Mouse (Mus musculus): ENCODE results near the gene Ginm1. TPM values are rescaled to one million over a fixed set of nuclear protein-coding genes. Genes with fewer than 3 reads are reported as not detected.

Ginm1 gene
- polyA plus RNA-seq, 1 experiment from 2014 or later = 103 TPM

DNA sequence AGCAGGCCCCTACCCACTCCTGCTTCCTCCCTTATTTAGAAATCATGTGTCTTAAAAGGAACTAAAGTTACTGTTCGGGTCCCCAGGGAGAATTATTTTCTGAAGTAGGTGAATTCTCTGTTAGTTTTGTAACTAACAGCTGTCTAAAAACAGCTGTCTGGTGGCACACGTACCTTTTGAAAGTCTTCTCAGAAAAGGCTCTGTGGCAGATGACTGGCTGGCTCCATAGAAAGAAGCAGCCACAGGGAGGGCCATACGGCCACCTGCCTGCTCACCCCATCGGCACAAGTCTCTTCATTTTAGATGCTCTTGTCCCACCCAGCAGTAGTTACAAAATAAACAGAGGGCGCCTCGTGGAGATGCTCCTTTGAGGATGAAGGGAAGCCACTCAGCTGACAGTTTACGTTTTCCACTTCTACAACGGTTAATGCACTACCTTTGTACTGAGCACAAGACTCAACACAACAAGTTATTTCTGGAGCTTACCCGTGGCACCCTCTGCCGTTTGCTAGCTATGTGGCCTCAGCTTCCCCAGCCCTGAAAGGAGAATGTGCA lies 42.1 kb upstream of the Ginm1 start:
- H3K27ac ChIP-seq (ENCODE audit: low read length) = no peak overlapping the region
- no peak overlapping the region for H3K4me2 ChIP-seq (ENCODE audit: low read depth, low read length)
- H3K36me3 ChIP-seq (ENCODE audit: control insufficient read depth, insufficient read depth, low read length) = no peaks in the 10 kb centered on the region
- 48% methylated on average over 10 of the region's 10 CpGs for WGBS
- no peak for ATAC-seq (ENCODE audit: low read depth)
- H3K4me1 ChIP-seq (replicated peaks; ENCODE audit: control insufficient read depth, insufficient read depth, low read length) = peaks cover 8% of the 10 kb centered on the region
- no peak overlapping the region for H3K4me3 ChIP-seq (ENCODE audit: low read length)
- H3K9ac ChIP-seq (ENCODE audit: low read length) = no peak overlapping the region
- no peaks in the 10 kb centered on the region for H3K9me3 ChIP-seq (ENCODE audit: control insufficient read depth, low read length)
- no peaks in the 10 kb centered on the region for H3K27me3 ChIP-seq (ENCODE audit: control insufficient read depth, insufficient read depth, low read depth, low read length)

DNA sequence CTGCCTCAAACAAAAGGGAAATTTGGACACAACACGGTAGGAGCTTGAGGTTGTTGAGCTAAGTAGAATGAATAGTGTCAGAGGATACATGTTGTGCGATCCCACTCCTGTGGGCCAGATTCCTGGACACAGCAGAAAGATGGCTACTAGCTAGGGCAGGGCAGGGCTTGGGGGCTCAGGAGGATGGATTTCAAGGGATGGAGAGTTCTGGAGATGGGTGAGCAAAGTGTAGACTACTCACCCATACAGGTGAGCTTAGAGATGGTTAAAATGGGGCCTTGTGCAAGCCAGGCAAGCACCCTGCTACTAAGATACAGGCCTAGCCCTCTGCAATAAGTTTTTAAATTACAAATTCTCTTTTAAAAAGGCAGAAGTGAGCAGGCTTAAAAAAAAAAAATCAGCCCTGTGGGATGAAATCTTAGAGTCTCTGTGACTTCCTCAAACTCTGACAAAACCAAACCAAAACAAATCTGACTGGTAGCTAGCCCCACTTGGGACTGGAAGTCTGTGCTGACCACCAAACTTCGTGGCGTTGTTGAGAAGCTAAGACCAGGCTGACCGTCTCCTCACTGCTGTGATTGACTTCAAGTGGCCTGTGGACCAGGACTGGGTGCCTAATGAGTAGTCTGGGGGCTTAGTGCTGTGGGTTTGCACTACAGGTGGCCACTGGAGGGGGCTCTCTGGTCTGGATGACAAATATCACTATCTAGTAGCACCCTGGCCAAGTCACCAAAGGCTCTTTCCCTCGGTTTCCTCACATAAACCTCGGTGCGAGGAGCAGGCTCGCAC lies 40.9 kb upstream of the Ginm1 start:
- Histone ChIP-seq H3K4me3 (ENCODE audit: low read length) (no peak overlapping the region), H3K9me3 (ENCODE audit: control insufficient read depth, low read length) (no peaks in the 10 kb centered on the region), H3K27ac (ENCODE audit: low read length) (no peak overlapping the region), H3K9ac (ENCODE audit: low read length) (no peak overlapping the region), H3K4me1 (replicated peaks; ENCODE audit: control insufficient read depth, insufficient read depth, low read length) (peaks cover 8% of the 10 kb centered on the region), H3K4me2 (ENCODE audit: low read depth, low read length) (no peak overlapping the region), H3K27me3 (ENCODE audit: control insufficient read depth, insufficient read depth, low read depth, low read length) (no peaks in the 10 kb centered on the region), H3K36me3 (ENCODE audit: control insufficient read depth, insufficient read depth, low read length) (no peaks in the 10 kb centered on the region)
- 80% methylated on average over 9 of the region's 9 CpGs for WGBS
- ATAC-seq (ENCODE audit: low read depth) = no peak

DNA sequence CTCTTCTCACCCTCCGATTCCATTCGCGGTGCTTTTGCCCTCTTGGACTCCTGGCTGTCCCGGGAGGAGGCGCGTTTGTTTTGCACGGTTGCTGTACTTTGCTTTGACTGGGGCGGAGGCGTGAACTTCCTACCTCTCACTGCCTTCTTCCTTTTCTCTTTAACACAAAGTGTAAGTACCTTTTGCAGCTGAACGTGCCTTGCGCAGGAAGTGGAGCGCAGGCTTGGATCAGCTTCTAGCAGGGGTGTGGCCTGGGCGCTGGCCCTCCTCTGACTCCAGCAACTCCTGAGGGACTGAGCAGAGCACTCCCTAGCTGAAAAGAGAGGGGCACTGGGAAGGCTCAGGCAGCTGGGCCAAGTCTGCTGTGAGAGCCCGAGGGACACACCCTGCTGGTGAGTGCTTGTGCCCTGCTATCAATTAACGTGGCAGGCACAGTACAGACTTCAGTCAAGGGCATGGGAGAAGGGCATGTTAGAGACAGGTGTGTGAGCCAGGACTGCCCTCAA lies 39.6 kb upstream of the Ginm1 start, which contains the start of gene Zc3h12d:
TSS of gene Zc3h12d (plus strand) at position 300 of the 506 bp plus-strand sequence.
- peak within 1 kb of the TSS; percentile 43 for H3K4me3 ChIP-seq (ENCODE audit: low read length)
- peak within 1 kb of the TSS; percentile 60 for H3K4me2 ChIP-seq (ENCODE audit: low read depth, low read length)
- ATAC-seq (ENCODE audit: low read depth) = peak; percentile 92
- H3K9me3 ChIP-seq (ENCODE audit: control insufficient read depth, low read length) = no peaks in the 10 kb centered on the region
- peaks cover 8% of the 10 kb centered on the region for H3K4me1 ChIP-seq (replicated peaks; ENCODE audit: control insufficient read depth, insufficient read depth, low read length)
- H3K27me3 ChIP-seq (ENCODE audit: control insufficient read depth, insufficient read depth, low read depth, low read length) = no peaks in the 10 kb centered on the region
- 5% methylated on average over 15 of the region's 15 CpGs for WGBS
- H3K36me3 ChIP-seq (ENCODE audit: control insufficient read depth, insufficient read depth, low read length) = no peaks in the 10 kb centered on the region
- no peak within 1 kb of the TSS; the same call in 1 of the 2 replicates for H3K27ac ChIP-seq (ENCODE audit: low read length)
- peak within 1 kb of the TSS; percentile 51 for H3K9ac ChIP-seq (ENCODE audit: low read length)

DNA sequence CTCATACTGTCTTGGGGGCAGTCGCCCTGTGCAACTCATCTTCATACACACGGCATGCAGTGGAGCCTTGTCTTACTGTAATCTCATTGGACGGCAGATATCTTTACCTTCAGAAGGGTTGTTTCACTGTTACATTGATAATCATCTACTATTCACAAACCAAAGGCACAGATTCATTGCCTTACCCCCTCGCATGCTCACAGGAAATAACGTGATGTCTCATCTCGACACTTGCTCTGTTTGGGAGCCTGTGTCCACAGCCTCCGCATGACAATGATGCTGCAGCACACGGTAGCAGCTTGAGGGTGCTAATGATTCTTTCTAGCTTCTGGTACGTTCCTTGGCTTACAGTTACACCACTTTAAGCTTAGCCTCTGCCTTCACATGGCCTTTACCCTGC lies 33.5 kb upstream of the Ginm1 start:
- Histone ChIP-seq H3K9ac (ENCODE audit: low read length) (no peak overlapping the region), H3K27ac (ENCODE audit: low read length) (no peak overlapping the region), H3K27me3 (ENCODE audit: control insufficient read depth, insufficient read depth, low read depth, low read length) (no peaks in the 10 kb centered on the region), H3K9me3 (ENCODE audit: control insufficient read depth, low read length) (no peaks in the 10 kb centered on the region), H3K4me2 (ENCODE audit: low read depth, low read length) (no peak overlapping the region), H3K4me1 (replicated peaks; ENCODE audit: control insufficient read depth, insufficient read depth, low read length) (no peaks in the 10 kb centered on the region), H3K4me3 (ENCODE audit: low read length) (no peak overlapping the region), H3K36me3 (ENCODE audit: control insufficient read depth, insufficient read depth, low read length) (peaks cover 4% of the 10 kb centered on the region)
- 90% methylated on average over 9 of the region's 9 CpGs for WGBS
- ATAC-seq (ENCODE audit: low read depth) = no peak

DNA sequence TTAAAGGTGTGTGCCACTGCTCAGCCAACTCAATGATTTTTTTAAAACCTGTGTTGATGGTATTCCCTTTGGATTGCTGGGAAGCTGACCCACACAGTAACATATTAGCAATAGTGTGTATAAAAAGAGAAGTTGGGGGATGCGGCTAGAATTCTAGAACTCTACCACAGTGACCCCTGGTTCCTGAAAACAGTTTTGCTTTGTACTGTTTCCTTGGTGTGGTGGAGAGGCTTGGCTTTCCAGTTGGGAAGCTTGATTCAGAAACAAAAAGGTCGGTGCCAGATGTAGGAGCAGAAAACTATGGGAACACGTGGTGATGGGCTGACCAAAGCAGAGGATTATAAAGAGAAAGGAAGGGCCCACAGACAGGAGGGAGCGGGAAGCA lies 32.6 kb upstream of the Ginm1 start:
- no peak overlapping the region for H3K4me3 ChIP-seq (ENCODE audit: low read length)
- H3K36me3 ChIP-seq (ENCODE audit: control insufficient read depth, insufficient read depth, low read length) = peaks cover 7% of the 10 kb centered on the region
- no peaks in the 10 kb centered on the region for H3K27me3 ChIP-seq (ENCODE audit: control insufficient read depth, insufficient read depth, low read depth, low read length)
- no peak overlapping the region for H3K4me2 ChIP-seq (ENCODE audit: low read depth, low read length)
- H3K27ac ChIP-seq (ENCODE audit: low read length) = no peak overlapping the region
- no peaks in the 10 kb centered on the region for H3K9me3 ChIP-seq (ENCODE audit: control insufficient read depth, low read length)
- no peaks in the 10 kb centered on the region for H3K4me1 ChIP-seq (replicated peaks; ENCODE audit: control insufficient read depth, insufficient read depth, low read length)
- ATAC-seq (ENCODE audit: low read depth) = no peak
- H3K9ac ChIP-seq (ENCODE audit: low read length) = no peak overlapping the region
- 93% methylated on average over 4 of the region's 4 CpGs for WGBS

DNA sequence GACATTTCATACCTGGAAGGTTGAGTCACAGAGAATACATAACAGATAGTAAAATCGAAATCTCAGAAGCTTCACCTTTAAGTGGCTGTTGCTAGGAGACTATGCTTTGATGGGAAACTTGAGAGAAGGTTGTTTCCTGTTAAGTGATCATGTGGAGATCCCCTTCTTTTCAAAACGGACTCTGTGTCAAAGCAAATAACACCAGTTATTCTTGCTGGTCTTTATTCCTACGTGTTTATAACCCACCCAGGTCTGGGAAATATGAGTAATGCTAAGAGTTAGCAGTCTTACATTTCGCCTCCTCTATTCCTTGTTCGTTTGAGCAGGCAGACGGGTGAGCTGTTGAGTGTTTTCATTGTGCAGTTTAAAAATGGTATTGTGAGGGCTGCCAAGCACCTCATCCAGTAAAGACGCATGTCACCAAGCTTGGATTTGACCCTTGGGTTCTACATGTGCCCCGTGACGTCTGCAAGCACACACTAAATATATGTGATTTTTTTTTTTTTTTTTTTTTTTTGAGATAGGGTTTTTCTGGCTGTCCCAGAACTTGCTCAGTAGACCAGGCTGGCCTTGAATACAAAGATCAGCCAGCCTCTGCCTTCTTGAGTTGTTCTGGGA lies 32.1 kb upstream of the Ginm1 start:
- Histone ChIP-seq H3K4me3 (ENCODE audit: low read length) (no peak overlapping the region), H3K4me2 (ENCODE audit: low read depth, low read length) (no peak overlapping the region), H3K9ac (ENCODE audit: low read length) (no peak overlapping the region), H3K4me1 (replicated peaks; ENCODE audit: control insufficient read depth, insufficient read depth, low read length) (no peaks in the 10 kb centered on the region), H3K27ac (ENCODE audit: low read length) (no peak overlapping the region), H3K27me3 (ENCODE audit: control insufficient read depth, insufficient read depth, low read depth, low read length) (no peaks in the 10 kb centered on the region), H3K9me3 (ENCODE audit: control insufficient read depth, low read length) (no peaks in the 10 kb centered on the region), H3K36me3 (ENCODE audit: control insufficient read depth, insufficient read depth, low read length) (peaks cover 7% of the 10 kb centered on the region)
- WGBS = 64% methylated on average over 9 of the region's 9 CpGs
- no peak for ATAC-seq (ENCODE audit: low read depth)

DNA sequence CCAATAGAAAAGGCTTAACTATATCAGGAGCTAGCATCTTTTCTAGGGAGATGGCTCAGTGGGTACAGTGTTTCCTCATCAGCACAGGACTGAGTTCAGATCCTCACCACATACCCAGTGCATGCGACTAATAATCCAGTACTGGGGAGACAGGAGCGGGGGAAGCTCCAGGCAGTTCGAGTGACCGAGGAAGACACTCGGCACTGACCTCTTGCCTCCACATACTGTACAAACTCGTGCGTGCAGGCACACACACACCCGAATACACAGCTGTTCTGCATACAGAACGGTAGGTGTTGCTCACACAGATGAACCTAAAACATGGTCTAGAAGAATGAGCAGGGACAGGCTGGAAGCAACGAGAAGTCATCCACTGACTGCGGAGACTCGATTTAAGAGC lies 29.4 kb upstream of the Ginm1 start:
- no peak for ATAC-seq (ENCODE audit: low read depth)
- no peak overlapping the region for H3K27ac ChIP-seq (ENCODE audit: low read length)
- no peak overlapping the region for H3K4me3 ChIP-seq (ENCODE audit: low read length)
- H3K4me1 ChIP-seq (replicated peaks; ENCODE audit: control insufficient read depth, insufficient read depth, low read length) = no peaks in the 10 kb centered on the region
- H3K4me2 ChIP-seq (ENCODE audit: low read depth, low read length) = no peak overlapping the region
- H3K9me3 ChIP-seq (ENCODE audit: control insufficient read depth, low read length) = no peaks in the 10 kb centered on the region
- whole genome bisulfite sequencing = 92% methylated on average over 12 of the region's 12 CpGs
- no peaks in the 10 kb centered on the region for H3K27me3 ChIP-seq (ENCODE audit: control insufficient read depth, insufficient read depth, low read depth, low read length)
- H3K9ac ChIP-seq (ENCODE audit: low read length) = no peak overlapping the region
- peaks cover 7% of the 10 kb centered on the region for H3K36me3 ChIP-seq (ENCODE audit: control insufficient read depth, insufficient read depth, low read length)

DNA sequence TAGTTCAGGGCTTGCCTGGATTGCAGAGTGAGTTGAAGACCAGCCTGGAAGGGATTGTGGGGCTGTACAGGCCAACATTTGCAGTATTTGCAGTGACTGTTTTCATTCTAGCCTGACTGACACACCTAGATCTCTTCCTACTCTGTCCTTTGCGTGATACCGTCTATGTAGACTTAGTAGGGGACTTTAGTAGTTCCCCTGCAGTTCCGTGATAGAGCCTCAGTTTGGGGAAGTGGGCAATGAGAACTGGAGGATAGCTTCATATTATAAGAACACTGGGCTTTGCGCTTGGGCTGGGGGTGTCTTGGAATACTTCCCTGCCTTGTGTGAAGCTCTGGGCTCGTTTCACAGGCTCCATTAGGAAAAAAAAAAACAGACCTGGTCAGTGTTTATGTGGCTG lies 27.5 kb upstream of the Ginm1 start:
- H3K4me2 ChIP-seq (ENCODE audit: low read depth, low read length) = no peak overlapping the region
- H3K4me1 ChIP-seq (replicated peaks; ENCODE audit: control insufficient read depth, insufficient read depth, low read length) = no peaks in the 10 kb centered on the region
- ATAC-seq (ENCODE audit: low read depth) = peak; percentile 41; the same call in 1 of the 2 replicates
- H3K27ac ChIP-seq (ENCODE audit: low read length) = no peak overlapping the region
- H3K4me3 ChIP-seq (ENCODE audit: low read length) = no peak overlapping the region
- no peaks in the 10 kb centered on the region for H3K27me3 ChIP-seq (ENCODE audit: control insufficient read depth, insufficient read depth, low read depth, low read length)
- H3K36me3 ChIP-seq (ENCODE audit: control insufficient read depth, insufficient read depth, low read length) = peaks cover 10% of the 10 kb centered on the region
- no peak overlapping the region for H3K9ac ChIP-seq (ENCODE audit: low read length)
- 83% methylated on average over 5 of the region's 5 CpGs for WGBS
- H3K9me3 ChIP-seq (ENCODE audit: control insufficient read depth, low read length) = no peaks in the 10 kb centered on the region

DNA sequence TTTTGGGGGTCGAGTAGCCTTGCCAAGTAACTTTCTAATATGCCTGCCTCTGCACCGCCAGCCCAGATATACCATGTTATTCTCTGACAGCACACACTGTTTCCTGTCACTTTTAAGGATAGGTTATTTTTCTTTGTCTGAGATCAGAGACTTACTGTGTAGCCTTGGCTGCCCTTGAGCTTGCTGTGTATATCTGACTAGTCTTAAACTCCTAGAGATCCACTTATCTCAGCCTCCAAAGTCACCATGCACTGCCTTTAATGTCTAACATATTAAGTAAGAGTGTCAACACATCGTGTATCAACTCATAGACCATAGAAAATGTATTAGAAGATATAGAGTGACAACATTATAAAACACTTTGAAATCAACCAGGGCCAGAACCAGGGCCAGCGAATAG lies 27.0 kb upstream of the Ginm1 start:
- H3K9ac ChIP-seq (ENCODE audit: low read length) = no peak overlapping the region
- H3K9me3 ChIP-seq (ENCODE audit: control insufficient read depth, low read length) = no peaks in the 10 kb centered on the region
- no peak overlapping the region for H3K27ac ChIP-seq (ENCODE audit: low read length)
- 38% methylated on average over 4 of the region's 4 CpGs for WGBS
- H3K4me1 ChIP-seq (replicated peaks; ENCODE audit: control insufficient read depth, insufficient read depth, low read length) = no peaks in the 10 kb centered on the region
- H3K36me3 ChIP-seq (ENCODE audit: control insufficient read depth, insufficient read depth, low read length) = peaks cover 12% of the 10 kb centered on the region
- ATAC-seq (ENCODE audit: low read depth) = peak; percentile 95
- H3K4me3 ChIP-seq (ENCODE audit: low read length) = no peak overlapping the region
- H3K27me3 ChIP-seq (ENCODE audit: control insufficient read depth, insufficient read depth, low read depth, low read length) = no peaks in the 10 kb centered on the region
- H3K4me2 ChIP-seq (ENCODE audit: low read depth, low read length) = no peak overlapping the region
